Comparison of ENCODE assay signal across 15 mouse cellular contexts in genomic region chrX:17415163-17415562, GRCm38 (mm10).
"Had no signal": no experiment of that assay in that cellular context is flagged by ENCODE, and none has a peak within 500 bp of the region (broad histone marks: within the 10 kb centered on the region; RNA-seq: fewer than 3 reads in every experiment).

No protein-coding gene starts in this region.

- H3K27me3 ChIP-seq: neural tube, embryonic 15.5 days; stomach, embryonic 15.5 days had no signal

- H3K27ac ChIP-seq: neural tube, embryonic 15.5 days; stomach, embryonic 15.5 days; stomach, postnatal 0 days had no signal

- H3K4me3 ChIP-seq: neural tube, embryonic 15.5 days; stomach, embryonic 15.5 days had no signal

- H3K36me3 ChIP-seq: neural tube, embryonic 15.5 days; stomach, embryonic 15.5 days had no signal

- H3K9ac ChIP-seq: neural tube, embryonic 15.5 days; stomach, embryonic 15.5 days had no signal

- H3K4me1 ChIP-seq: neural tube, embryonic 15.5 days; stomach, embryonic 15.5 days had no signal

- DNase-seq: retina, postnatal 1 day; right cerebral cortex, adult 18-20 months; right cerebral cortex, postnatal 14 days; right cerebral cortex, postnatal 25 days; right cerebral cortex, postnatal 4 days; spleen, adult 18-20 months; thymus, adult 18-20 months; thymus, adult 2 months; thymus, postnatal 14 days; thymus, postnatal 25 days; thymus, postnatal 36 days; thymus, postnatal 4 days had no signal

- H3K4me2 ChIP-seq: neural tube, embryonic 15.5 days; stomach, embryonic 15.5 days had no signal

- H3K9me3 ChIP-seq: neural tube, embryonic 15.5 days; stomach, embryonic 15.5 days had no signal
